Mouse (Mus musculus): Measurements from ENCODE around the gene Trpm5. TPM values are rescaled to one million over a fixed set of nuclear protein-coding genes. Genes with fewer than 3 reads are reported as not detected.

Trpm5 gene
- total RNA-seq, 2 experiments from 2014 or later: 0.31 to 0.59 TPM

DNA sequence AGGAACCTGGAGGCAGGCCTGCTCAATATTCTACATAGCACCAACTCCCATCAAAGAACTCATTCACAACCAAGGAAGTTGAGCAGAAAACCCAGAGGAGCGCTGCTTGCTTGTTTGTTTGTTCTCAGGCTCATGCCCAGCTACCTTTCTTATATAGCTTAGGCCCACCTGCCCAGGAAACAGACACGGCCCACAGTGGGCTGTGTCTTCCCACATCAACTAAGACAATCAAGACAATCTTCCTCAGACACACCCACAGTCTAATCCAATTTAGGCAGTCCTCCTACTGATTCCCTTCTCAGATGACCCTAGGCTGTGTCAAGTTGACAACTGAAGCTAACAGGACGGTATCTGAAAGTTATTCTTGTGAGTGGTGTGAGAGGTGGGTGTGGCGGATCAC lies 11.6 kb upstream of the Trpm5 start, which contains the start of gene Kcnq1:
Kcnq1 (plus strand) TSS at position 301 of the 400 bp plus-strand sequence.
- no peak for DNase-seq (ENCODE audit: low spot score in 2 of 2)

DNA sequence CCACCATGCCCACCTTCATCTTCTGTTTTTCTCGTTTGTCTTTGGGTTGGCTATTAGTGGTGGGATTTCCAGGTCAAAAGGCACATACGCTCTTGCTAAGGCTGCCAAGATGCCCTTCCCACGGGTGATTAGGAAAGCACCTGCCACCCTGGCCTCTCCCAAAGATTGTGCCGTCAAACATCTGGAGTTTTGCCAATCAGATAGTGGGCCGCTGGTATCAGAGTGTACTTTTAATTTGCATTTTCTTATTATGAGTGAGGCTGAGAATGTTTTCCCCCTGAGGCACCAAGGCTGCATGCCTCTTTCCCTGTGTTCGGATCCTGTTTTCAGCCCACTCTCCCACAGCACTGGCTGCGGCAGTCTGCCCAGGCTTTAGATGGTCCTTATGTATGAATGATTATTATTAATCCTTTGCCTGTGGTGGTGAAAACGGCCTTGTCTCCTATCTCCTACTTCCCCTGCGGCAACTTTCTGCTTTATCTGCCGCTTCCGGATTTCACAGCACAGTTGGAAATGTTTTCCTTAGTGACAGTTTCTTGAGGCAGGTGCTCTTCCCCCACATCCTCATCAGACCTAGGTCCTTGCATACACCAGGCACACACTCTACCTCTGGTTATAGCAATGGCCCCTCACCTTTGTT lies 10.9 kb upstream of the Trpm5 start:
- DNase-seq (ENCODE audit: low spot score in 2 of 2): no peak

DNA sequence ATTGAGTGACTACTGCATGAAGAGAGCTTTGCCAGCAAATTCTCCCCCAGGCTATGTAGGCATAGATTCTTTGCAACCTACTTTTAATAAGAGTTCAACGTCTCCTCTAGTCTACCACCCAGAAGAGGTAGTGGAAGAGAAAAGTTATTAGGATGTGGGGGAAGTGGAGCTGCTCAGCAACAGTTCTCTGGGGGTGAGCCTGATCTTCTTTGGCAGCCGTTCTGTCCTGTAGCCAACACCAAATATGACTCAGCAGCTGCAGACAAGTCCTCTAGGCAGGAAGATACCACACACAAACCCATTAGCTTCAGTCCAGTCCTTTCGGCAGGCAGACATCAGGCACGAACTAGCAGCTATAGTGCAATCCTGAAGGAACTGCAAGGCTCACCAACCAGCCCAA lies 6.3 kb upstream of the Trpm5 start:
- DNase-seq (ENCODE audit: low spot score in 2 of 2): no peak

DNA sequence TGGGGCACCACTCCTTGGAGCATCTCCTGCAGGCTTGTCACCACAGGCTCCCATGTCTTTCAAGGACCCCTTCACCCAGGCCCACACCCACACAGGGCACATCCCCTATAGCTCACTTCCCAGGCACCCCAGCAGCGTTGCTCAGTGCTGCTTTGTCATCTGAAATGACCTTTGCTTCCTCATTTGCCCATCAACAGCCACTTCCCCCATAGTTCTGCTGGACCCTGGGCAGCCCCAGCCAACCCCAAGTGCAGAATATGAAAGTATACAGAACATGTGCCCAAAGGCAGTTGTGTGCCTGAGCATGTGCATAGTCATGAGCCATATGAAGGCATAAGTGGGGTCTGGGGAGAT lies 1.1 kb upstream of the Trpm5 start:
- no peak for DNase-seq (ENCODE audit: low spot score in 2 of 2)

DNA sequence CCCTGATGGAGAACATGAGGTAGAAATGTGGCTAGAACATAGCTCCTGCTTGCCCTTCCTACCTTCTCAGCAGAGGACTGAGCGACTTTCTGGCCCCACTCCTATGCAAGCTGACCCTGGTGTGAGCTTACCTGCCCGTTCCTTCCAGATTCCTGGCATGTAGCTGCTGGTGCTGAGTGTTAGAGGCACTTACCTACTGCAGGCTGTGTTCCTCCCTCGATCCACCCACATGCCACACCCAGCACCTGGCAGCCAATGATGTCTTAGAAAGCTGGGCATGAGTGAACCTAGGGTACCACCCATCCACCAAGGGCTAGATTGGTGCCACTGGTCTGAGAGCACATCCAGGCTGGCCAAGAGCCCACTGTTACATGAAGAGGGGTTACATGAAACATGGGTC lies 595 bp downstream of the Trpm5 start:
- DNase-seq (ENCODE audit: low spot score in 2 of 2): no peak

DNA sequence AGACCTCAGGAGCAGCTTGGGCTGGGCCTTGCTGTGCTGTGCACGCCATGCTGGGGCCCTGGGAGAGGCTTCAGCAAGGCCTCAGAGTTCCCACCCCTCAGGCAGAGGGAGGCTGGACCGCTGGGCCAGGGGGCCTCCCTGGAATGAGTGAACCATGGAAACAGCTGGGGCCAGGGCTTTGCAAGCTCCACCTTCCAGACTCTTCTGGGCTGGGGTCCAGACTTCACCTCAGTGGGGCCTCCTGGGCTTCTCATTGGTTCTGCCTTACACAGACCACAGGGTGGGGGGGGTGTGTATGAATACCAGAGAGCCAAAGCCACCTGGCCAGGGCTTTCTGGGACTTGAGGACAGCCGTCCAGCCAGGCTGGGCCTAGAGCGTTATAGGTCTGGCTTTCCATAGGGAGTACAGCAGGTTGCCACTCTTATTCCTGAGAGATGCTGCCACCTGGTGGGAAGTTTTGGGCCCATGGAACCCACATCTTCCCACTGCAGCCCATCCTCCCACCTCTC lies 7.3 kb downstream of the Trpm5 start:
- DNase-seq (ENCODE audit: low spot score in 2 of 2): peak; percentile 32 to 60

DNA sequence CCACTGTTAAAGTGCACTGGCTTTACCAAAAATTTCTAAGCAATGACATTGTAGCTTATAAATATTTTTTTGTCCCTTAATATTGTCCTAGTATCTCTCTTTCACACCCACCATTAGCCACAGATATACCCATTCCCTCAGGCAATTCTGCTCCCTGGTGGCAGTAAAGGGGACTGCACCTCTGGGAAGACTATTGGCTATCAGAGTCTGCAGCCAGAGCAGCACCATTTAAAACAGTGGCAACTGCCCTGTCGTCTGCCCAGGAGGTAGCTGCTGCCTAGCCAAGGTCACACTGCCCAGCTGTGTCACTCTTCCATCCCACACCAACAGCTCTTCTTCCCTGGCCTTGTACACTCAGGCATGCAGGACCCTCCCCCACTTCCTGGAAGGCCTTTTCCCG lies 8.1 kb downstream of the Trpm5 start:
- peak; percentile 73 to 76 for DNase-seq (ENCODE audit: low spot score in 2 of 2)

DNA sequence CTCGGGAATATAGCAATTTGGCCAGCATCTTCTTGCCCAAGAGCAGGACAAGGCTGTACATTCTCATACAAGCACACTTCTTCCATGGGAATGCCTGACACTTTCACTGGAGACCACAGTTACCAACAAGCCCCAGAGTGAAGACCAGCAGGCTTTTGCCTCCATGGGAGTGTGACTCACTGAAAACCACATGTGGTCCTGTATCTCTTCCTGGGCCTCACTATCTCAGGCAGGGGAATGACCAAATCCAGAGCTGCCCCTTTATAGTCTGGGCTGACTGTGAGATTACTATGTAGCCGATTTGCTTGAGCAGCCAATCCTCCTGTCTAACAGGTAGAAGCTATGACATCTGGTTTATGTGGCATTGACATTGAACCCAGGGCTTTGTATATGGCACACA lies 10.7 kb downstream of the Trpm5 start:
- DNase-seq (ENCODE audit: low spot score in 2 of 2): no peak

DNA sequence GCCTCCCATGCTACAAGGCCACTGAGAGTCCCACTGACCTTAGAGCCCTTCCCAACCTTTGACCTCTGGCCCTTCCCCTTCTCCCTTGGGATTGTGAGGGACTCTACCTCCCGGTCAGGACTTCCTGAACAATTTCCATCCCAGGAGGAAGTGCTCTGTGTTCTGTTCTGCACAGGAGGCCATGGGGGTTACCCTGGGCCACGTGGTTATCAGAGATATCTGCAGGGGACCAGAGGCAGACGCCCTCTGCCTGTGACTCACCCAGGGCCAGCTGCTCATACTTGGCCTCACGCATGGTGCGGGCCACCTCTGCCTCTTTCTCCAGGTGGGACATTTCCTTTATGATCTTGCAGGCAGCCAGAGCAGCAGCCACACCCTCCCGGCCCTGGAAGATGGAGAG lies 12.4 kb downstream of the Trpm5 start:
- DNase-seq (ENCODE audit: low spot score in 2 of 2): no peak

DNA sequence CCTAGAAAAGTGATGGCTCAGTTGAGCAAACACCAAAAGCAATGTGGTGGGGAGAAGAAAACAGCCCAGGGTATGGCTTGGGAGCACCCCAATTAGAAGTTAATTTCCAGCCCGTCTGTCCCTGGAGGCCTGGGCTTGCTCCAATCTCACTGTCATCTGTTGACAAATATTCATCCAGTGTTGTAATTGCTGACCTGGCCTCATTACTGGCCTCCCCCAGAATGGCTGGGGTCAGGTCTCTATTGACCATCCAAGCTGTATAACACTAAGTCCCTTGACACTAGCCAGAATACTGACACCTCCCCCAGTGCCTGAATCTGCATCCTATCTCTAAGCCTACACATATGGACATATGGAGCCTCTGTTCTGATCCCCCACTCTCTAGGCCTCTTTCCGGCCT lies 17.1 kb downstream of the Trpm5 start:
- no peak for DNase-seq (ENCODE audit: low spot score in 2 of 2)

DNA sequence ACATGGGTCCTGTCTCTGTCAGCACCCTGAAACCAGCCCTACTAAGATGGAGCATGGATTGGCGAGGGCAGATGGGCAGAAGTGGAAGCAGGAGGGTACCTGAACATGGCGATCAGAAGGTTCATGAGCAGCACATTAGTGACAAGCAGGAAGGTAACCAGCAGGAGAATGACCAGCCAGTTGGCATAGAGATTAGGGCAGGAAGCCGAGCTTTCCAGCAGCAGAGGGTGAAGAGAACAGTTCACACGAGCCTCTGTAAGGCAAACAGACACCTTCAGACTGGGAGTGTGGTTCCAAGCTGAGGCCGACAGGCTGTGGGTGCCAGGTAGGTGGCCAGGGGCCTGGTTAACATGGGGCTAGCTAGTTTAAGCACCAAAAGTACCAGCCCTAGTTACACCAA lies 19.0 kb downstream of the Trpm5 start:
- no peak for DNase-seq (ENCODE audit: low spot score in 2 of 2)

DNA sequence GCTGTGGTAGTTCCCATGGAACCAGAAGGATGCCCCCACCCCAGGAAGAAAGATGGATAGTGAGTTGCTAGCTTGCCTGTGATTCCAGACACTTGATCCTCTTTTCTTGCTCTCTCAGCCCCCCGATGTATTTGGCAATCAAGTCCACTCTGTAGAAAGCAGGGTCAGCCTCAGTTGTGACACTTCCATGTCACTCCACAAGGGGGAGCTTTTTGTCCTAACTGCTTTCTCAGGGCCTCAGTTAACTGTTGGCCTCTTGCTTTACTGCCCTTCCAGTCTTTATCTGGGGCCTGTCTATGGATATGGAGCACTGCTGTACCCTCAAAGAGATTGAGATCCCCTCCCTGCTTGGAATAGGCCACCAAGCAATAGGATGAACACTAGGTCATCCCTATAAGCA lies 21.4 kb downstream of the Trpm5 start:
- DNase-seq (ENCODE audit: low spot score in 2 of 2): peak in 1 of 2 experiments; percentile 69

DNA sequence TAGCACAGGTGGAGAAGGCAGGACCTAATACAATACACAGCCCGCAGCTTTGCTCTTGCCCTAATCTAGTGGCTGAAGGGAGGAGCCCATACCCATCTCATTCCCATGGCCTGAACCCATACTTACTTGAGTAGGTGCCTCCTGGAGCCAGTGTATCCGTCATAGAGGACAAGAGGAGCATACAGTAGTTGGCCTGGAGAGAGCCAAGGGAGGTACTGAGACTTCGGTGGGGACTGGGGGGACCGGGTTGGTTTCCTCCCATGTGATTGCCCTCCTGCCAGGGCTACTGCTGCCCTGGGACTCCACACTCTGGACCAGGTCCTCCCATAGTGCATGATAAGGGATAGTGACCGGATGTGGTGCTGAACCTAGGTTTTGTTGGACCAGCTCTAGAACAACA lies 21.8 kb downstream of the Trpm5 start:
- DNase-seq (ENCODE audit: low spot score in 2 of 2): no peak

DNA sequence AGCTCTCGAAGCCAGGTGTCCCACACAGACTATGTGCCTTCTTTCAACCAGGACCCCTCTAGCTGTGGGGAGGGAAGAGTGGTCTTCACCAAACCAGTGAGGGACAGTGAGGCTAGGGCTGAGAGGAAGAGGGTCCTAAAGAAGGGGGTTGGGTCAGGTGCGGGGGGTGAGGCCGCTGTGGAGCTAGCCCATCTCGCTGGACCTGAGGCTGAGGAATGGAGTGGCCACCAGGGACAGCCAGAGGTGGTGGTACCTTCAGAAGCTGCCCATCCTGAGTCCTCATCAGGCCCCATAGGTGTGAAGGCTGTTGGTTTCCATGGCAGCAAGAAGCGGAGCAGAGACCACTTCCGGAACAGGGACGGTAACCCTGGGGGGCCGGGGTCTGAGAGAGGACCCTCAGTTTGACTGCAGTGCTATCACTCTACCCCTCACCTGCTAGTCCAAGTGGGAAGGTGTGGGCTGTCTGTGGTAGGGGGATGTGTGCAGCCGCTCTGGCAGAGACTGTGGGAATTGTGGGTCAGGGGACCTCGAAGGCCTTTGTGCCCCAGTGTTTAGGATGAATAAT lies 23.9 kb downstream of the Trpm5 start:
- no peak for DNase-seq (ENCODE audit: low spot score in 2 of 2)

DNA sequence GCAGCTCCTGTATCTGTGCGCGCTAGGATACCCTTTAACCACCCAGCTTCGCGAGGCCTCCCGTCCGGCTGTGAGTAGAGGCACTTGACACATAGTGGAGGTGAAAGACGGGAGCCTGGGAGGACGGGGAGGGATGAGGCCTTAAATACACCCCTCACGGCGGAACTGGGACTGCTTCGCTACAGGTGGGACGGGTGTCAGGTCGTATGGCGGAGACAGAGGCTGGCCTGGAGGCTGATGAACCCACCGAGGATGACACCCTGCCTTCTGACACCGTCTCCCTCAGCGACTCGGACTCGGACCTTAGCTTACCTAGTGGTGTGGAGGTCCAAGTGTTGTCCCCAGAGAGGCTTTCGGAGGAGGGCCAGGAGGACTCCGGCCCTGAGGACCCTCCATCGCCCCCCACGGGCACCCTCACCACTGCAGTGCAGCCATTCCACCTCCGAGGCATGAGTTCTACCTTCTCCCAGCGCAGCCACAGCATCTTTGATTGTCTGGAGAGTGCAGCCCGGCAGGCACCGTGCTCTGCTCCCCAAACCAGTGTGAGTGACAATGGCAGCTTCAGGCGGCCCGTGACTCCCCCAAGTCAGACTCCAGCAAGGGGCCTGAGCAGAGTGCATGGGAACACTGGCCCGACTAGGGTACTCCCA lies 24.6 kb downstream of the Trpm5 start:
- peak in 1 of 2 experiments; percentile 20 for DNase-seq (ENCODE audit: low spot score in 2 of 2)

DNA sequence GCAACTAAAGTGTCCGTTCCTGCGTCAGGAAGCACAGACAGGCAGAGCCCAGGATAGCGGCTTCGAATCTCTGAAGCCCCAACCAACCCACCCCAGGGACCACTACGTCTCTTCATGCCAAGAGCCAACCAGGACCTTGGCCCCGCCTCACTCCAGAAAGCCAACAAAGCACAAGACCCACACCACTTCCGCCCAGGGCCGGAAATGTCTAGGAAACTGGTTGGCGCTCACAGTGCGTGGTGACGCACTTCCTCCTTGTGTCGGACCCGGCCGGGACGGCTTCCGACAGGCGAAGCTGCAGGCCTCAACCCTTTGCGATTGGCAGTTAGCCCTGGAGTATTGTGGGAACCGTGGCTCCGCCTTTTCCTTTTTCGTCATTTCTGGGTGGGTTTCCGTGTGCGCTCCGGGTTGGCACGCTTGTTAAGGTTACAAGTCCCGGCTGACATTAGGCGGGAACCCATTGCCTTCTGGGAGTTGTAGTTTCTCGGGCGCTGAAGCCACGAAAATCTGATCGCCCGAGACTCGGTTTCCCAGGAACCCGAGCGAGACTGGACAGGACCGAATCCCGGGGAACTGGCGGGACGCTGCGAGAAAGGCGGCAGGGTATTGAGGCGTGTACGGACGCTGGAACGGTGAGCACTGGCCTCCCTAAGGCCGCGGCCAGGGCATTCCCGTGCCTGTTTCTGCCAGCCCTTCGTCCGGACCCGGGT lies 25.4 kb downstream of the Trpm5 start, which contains the start of gene Tssc4:
Tssc4 (plus strand) TSS at position 368 of the 710 bp plus-strand sequence.
- peak; percentile 97 for DNase-seq (ENCODE audit: low spot score in 2 of 2)

DNA sequence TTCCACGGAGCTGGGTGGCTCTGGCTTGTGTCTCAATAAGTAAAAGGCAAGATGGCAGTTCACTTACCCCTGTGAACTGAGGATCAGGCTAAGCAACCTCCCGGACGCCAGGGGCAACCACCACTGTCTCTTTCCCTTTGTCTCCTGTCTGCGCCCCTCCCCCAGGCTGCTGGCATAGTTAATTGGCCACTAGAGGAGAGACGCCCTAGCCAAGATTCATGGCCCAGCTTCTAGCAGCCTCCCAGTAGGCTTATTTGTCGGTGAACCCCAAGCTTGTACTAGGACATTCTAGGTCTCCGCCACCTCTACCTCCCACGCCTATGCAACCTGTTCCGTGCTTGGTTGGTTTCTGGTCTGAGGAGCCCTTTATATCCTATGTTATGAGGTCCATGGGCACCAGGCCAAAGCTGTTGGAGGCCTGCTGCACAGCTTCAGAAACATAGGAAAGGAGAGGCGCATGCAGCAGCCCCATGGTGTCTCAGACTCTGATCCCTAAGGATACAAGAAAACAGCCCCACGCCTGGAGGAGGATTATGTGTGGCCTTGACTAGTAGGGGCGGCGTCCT lies 26.0 kb downstream of the Trpm5 start:
- DNase-seq (ENCODE audit: low spot score in 2 of 2): peak; percentile 66 to 76

DNA sequence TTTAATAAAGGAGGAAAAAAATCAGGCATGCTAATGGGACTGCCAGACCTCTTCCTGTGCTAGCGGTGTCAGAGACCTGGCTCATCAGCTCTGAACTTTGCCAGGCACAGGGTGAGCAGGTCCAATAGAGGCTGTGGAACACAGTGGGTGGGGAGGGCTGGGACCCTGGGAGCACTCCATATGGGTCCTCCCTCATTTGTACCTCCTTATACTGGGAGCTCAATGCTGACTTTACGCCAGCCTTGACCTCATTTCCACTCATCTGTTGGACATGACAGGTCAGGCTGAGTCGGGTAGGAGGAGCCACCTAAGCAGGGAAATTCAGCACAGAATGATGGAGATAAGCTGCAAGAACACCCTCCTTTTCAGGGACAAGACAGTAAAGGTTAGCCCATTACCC lies 26.5 kb downstream of the Trpm5 start:
- no peak for DNase-seq (ENCODE audit: low spot score in 2 of 2)

DNA sequence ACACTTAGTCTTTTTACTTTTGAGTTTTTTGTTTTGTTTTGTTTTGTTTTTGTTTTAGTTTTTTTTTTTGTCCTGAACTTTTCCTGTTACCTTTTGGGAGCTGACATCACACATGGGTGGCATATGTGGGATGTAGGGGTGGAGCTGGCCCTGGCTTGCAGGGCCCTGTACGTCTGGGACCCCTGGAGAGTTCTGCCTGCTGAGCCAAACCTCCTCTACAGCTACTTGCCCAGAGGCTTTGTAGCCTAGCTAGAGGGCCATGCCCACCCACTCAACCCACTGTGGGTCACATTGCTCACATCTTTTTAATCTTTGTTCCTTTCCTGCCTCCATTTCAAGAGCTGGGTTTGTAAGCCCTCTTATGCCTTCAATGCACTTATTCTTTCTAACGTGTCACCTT lies 27.0 kb downstream of the Trpm5 start:
- no peak for DNase-seq (ENCODE audit: low spot score in 2 of 2)

DNA sequence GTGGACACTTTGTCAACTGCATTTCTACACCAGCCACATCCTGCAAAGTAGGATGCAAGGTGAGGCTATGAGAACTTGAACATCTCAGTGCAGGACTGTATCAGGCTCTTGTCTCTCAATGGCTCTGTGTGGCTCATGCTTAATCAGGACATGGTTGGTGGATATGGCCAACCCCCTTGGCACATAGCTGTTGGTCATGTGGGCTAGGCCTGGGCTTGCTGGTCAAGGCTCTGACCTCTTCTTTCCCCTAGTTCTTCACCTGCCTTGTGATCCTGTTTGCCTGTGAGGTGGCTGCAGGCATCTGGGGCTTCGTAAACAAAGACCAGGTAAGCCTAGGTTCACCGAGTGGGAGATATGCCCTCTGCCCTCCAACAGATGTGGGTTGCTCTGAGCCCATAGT lies 28.8 kb downstream of the Trpm5 start:
- no peak for DNase-seq (ENCODE audit: low spot score in 2 of 2)

DNA sequence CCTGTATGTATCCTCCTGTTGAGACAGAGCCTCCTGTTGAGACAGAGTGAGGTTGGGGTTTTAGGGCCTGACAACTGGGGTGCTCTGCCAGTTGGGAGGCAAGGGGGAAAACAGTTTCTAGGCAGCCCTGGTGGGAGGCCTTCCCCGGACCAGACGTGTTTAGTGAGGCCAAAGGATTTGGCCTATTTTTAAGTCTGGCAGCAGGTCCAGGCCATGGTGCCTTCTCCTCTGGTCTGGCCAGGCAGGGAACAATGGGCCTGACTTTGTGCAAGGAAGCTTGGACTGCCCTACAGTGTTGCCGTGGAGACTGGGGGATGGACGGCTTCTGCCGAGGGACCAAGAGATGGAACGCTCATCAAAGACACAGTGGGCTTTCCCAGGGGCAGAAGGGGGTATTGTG lies 30.2 kb downstream of the Trpm5 start:
- DNase-seq (ENCODE audit: low spot score in 2 of 2): peak; percentile 52 to 64

DNA sequence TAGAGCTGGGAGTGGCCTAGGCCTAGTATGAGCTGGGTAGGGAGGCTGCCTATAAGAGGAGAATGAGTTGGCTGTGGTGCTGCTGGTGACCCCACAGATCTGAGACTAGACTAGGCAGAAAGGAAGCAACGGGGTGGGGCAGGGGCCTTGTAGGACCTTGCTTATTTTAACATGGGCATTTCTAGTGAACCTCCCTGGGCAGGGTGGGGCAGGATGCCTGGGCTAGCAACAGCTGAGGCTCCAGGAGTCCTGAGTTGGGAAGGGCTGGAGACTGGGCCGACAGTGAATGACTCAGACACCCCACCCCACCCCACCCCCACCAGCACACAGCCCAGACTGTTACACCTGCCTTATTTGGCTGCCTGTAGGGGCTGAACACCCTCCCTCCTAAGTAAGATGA lies 31.7 kb downstream of the Trpm5 start:
- no peak for DNase-seq (ENCODE audit: low spot score in 2 of 2)

Data from layer of hippocampus, postnatal 10 days (tissue).